Mouse (Mus musculus): ENCODE results near the gene Dkkl1. TPM values are rescaled to one million over a fixed set of nuclear protein-coding genes. Genes with fewer than 3 reads are reported as not detected.

Gene Dkkl1
- total and polyA plus RNA-seq, 3 experiments, result 9.2 to 32.0 TPM; not detected in 1

DNA sequence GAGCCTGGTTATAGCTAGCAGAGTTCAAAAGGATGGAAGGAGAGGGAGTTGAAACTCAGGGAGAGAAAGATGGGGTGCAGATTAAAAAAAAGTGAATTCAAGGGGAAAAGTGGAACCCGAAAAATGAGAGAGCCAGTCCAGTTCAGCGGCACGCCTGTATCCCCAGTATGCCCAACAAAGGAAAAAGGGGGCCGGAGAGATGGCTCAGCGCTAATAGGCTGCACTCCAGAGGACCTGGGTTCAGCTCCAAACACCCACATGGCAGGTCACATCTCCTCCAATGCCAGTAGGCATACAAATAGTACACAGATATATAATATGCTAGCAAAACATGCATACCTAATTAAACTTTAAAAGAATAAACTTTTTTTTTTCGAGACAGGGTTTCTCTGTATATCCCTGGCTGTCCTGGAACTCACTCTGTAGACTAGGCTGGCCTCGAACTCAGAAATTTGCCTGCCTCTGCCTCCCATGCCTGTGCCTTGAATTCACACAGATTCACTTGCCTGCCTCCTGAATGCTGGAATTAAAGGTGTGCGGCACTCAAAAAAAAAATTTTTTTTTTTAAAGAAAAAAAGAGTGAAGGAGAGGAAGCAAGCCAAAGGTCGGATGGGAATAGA, 48.8 kb downstream of the Dkkl1 start:
- Histone ChIP-seq H3K4me3 (ENCODE audit: control insufficient read depth in 1 of 2, insufficient read depth in 1 of 2, low read depth in 2 of 2, low read length in 2 of 2) (no peak overlapping the region), H3K4me1 (ENCODE audit: control insufficient read depth in 1 of 2, insufficient read depth in 2 of 2, low read length in 2 of 2) (no peaks in the 10 kb centered on the region; a peak in 2 of 4 replicates), H3K27ac (ENCODE audit: control insufficient read depth, low read depth, low read length) (no peak overlapping the region), H3K27me3 (ENCODE audit: control insufficient read depth in 1 of 2, insufficient read depth in 2 of 2, low read length in 2 of 2) (peaks cover 4 to 9% of the 10 kb centered on the region in 2 experiments), H3K9me3 (replicated peaks; ENCODE audit: insufficient read depth, low read length) (no peaks in the 10 kb centered on the region), H3K79me2 (ENCODE audit: control insufficient read depth, insufficient read depth, low read length, poor library complexity) (no peaks in the 10 kb centered on the region), H3K36me3 (ENCODE audit: control insufficient read depth in 1 of 2, insufficient read depth in 2 of 2, low read length in 2 of 2) (peaks cover 0 to 4% of the 10 kb centered on the region in 2 experiments; a peak in 1 of 4 replicates), H3K9ac (ENCODE audit: control insufficient read depth, low read depth, low read length, poor library complexity, severe bottlenecking) (no peak overlapping the region)
- no peak for DNase-seq (ENCODE audit: low read depth, low spot score)
- no peak for TF ChIP-seq USF1 (IDR thresholded peaks at IDR 0.05; ENCODE audit: low read depth, low read length)
- no peak for TF ChIP-seq TAL1 (IDR thresholded peaks at IDR 0.05; ENCODE audit: low read length)
- TF ChIP-seq TCF12 (IDR thresholded peaks at IDR 0.05; ENCODE audit: low read depth, low read length), result no peak
- no peak for TF ChIP-seq POLR2AphosphoS2 (IDR thresholded peaks at IDR 0.05; ENCODE audit: low read length)
- TF ChIP-seq ETS1 (IDR thresholded peaks at IDR 0.05; ENCODE audit: low read depth, low read length), result no peak
- TF ChIP-seq NRF1 (IDR thresholded peaks at IDR 0.05; ENCODE audit: insufficient read depth, low read depth, low read length, poor library complexity, severe bottlenecking), result no peak
- no peak for TF ChIP-seq ZKSCAN1 (IDR thresholded peaks at IDR 0.05; ENCODE audit: low read depth, low read length)
- TF ChIP-seq RCOR1 (IDR thresholded peaks at IDR 0.05; ENCODE audit: low read depth, low read length), result no peak
- no peak for TF ChIP-seq JUND (IDR thresholded peaks at IDR 0.05; ENCODE audit: low read depth, low read length)
- TF ChIP-seq MEF2A (IDR thresholded peaks at IDR 0.05; ENCODE audit: extremely low read depth, insufficient replicate concordance, low read depth, low read length, poor library complexity, severe bottlenecking), result no peak
- TF ChIP-seq ZC3H11A (IDR thresholded peaks at IDR 0.05; ENCODE audit: low read depth, low read length), result no peak

DNA sequence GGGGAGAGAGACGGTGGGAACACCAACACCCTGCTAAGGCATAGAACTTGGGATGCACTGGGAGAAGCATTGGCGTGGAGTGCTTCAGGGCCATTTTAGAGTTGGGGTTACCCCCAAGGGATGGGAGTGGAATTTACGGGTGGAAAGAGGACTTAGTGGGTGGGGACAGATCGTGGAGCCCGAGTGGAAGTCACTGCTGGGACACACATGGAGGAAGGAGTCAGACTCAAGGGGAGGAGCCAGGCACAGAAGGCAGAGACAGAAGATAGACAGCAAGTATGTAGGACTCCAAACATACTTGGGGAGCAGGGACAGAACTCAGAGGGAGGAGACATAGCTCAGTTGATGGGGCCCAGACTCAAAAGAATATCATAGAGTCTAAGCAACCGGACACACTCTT, 49.4 kb downstream of the Dkkl1 start:
- H3K27me3 ChIP-seq (ENCODE audit: control insufficient read depth in 1 of 2, insufficient read depth in 2 of 2, low read length in 2 of 2), result peaks cover 4 to 9% of the 10 kb centered on the region in 2 experiments
- H3K4me1 ChIP-seq (ENCODE audit: control insufficient read depth in 1 of 2, insufficient read depth in 2 of 2, low read length in 2 of 2), result no peaks in the 10 kb centered on the region; a peak in 2 of 4 replicates
- H3K9me3 ChIP-seq (replicated peaks; ENCODE audit: insufficient read depth, low read length), result no peaks in the 10 kb centered on the region
- no peak overlapping the region for H3K9ac ChIP-seq (ENCODE audit: control insufficient read depth, low read depth, low read length, poor library complexity, severe bottlenecking)
- no peaks in the 10 kb centered on the region for H3K79me2 ChIP-seq (ENCODE audit: control insufficient read depth, insufficient read depth, low read length, poor library complexity)
- no peak overlapping the region for H3K27ac ChIP-seq (ENCODE audit: control insufficient read depth, low read depth, low read length)
- no peak for DNase-seq (ENCODE audit: low read depth, low spot score)
- H3K4me3 ChIP-seq (ENCODE audit: control insufficient read depth in 1 of 2, insufficient read depth in 1 of 2, low read depth in 2 of 2, low read length in 2 of 2), result peak overlapping the region in 1 of 2 experiments; percentile 5; a peak in 1 of 4 replicates
- TF ChIP-seq ZNF384 (IDR thresholded peaks at IDR 0.05; ENCODE audit: low read depth, low read length), result no peak
- TF ChIP-seq ZKSCAN1 (IDR thresholded peaks at IDR 0.05; ENCODE audit: low read depth, low read length), result no peak
- TF ChIP-seq RCOR1 (IDR thresholded peaks at IDR 0.05; ENCODE audit: low read depth, low read length), result no peak
- no peak for TF ChIP-seq NELFE (IDR thresholded peaks at IDR 0.05; ENCODE audit: low read depth, low read length)
- no peak for TF ChIP-seq CTCF (IDR thresholded peaks at IDR 0.05 in 2 of 3, conservative IDR thresholded peaks at IDR 0.05 in 1 of 3; ENCODE audit: control insufficient read depth in 1 of 3, insufficient read depth in 1 of 3, low read depth in 2 of 3, low read length in 3 of 3, poor library complexity in 1 of 3, severe bottlenecking in 1 of 3)
- no peak for TF ChIP-seq EP300 (IDR thresholded peaks at IDR 0.05; ENCODE audit: low read depth in 1 of 2, low read length in 2 of 2)
- no peak for TF ChIP-seq ZMIZ1 (IDR thresholded peaks at IDR 0.05; ENCODE audit: low read depth, low read length)
- no peak for TF ChIP-seq GATA1 (IDR thresholded peaks at IDR 0.05; ENCODE audit: low read depth, low read length)
- no peak for TF ChIP-seq POLR2A (IDR thresholded peaks at IDR 0.05; ENCODE audit: control insufficient read depth in 1 of 2, insufficient read depth in 1 of 2, low read depth in 1 of 2, low read length in 2 of 2, poor library complexity in 1 of 2)
- peaks cover 0 to 4% of the 10 kb centered on the region in 2 experiments; a peak in 1 of 4 replicates for H3K36me3 ChIP-seq (ENCODE audit: control insufficient read depth in 1 of 2, insufficient read depth in 2 of 2, low read length in 2 of 2)
